Mouse (Mus musculus) MEL (cell line): ENCODE results near the gene Fam178b. TPM values are rescaled to one million over a fixed set of nuclear protein-coding genes. Genes with fewer than 3 reads are reported as not detected.

ENCODE experiments used
- DNase-seq: peaks from one replicate; pipeline ENCODE4 v3.0.0; 2011; ENCODE audit warnings: low read depth, low spot score
- H3K27ac ChIP-seq: 2 replicates; pipeline ENCODE4 v1.5.1; 2012; ENCODE audit warnings: low read depth, mild to moderate bottlenecking, control low read depth, low read length, moderate library complexity; ENCODE audit not compliant: control insufficient read depth
- H3K27me3 ChIP-seq, 2 experiments: fragments of 150-350 bp in 1 of 2; sonication (generic) in 1 of 2; 2 replicates each; pipeline ENCODE4 v1.6.1; 2012; ENCODE audit warnings: low read length in 2 of 2, mild to moderate bottlenecking in 2 of 2, improper control_type of control experiment in 1 of 2, moderate library complexity in 1 of 2; ENCODE audit not compliant: insufficient read depth in 2 of 2, control insufficient read depth in 1 of 2
- H3K36me3 ChIP-seq, 2 experiments: 2 replicates each; pipeline ENCODE4 v1.6.1; 2012 to 2014; ENCODE audit warnings: low read length in 2 of 2, improper control_type of control experiment in 1 of 2, inconsistent platforms in 1 of 2, mild to moderate bottlenecking in 1 of 2; ENCODE audit not compliant: insufficient read depth in 2 of 2, control insufficient read depth in 1 of 2
- H3K4me1 ChIP-seq, 2 experiments: fragments of 150-350 bp in 1 of 2; sonication (generic) in 1 of 2; 2 replicates each; pipeline ENCODE4 v1.6.1; 2012; ENCODE audit warnings: low read length in 2 of 2, improper control_type of control experiment in 1 of 2, mild to moderate bottlenecking in 1 of 2; ENCODE audit not compliant: insufficient read depth in 2 of 2, control insufficient read depth in 1 of 2
- H3K4me3 ChIP-seq, 2 experiments: fragments of 150-350 bp in 1 of 2; sonication (generic) in 1 of 2; 2 replicates each; pipeline ENCODE4 v1.5.1; 2012; ENCODE audit warnings: low read depth in 2 of 2, low read length in 2 of 2, mild to moderate bottlenecking in 2 of 2, moderate library complexity in 2 of 2, control low read depth in 1 of 2, improper control_type of control experiment in 1 of 2; ENCODE audit not compliant: control insufficient read depth in 1 of 2, insufficient read depth in 1 of 2
- H3K79me2 ChIP-seq: 2 replicates; pipeline ENCODE4 v1.6.1; 2012; ENCODE audit warnings: mild to moderate bottlenecking, low read length, moderate library complexity; ENCODE audit not compliant: control insufficient read depth, poor library complexity, insufficient read depth
- H3K9ac ChIP-seq: 2 replicates; pipeline ENCODE4 v1.6.1; 2012; ENCODE audit warnings: low read depth, mild to moderate bottlenecking, control low read depth, low read length, moderate library complexity; ENCODE audit not compliant: control insufficient read depth, poor library complexity, severe bottlenecking
- H3K9me3 ChIP-seq: fragments of 150-350 bp; sonication (generic); replicated peaks from 2 replicates; pipeline ENCODE4 v1.6.1; 2012; ENCODE audit warnings: mild to moderate bottlenecking, low read length, improper control_type of control experiment, moderate library complexity; ENCODE audit not compliant: insufficient read depth
- BHLHE40 ChIP-seq: IDR thresholded peaks from 2 replicates; pipeline ENCODE4 v1.6.1; 2012; ENCODE audit warnings: low read depth, mild to moderate bottlenecking, inconsistent platforms, low read length, improper control_type of control experiment, borderline replicate concordance
- CHD1 ChIP-seq: IDR thresholded peaks from 2 replicates; pipeline ENCODE4 v1.6.1; 2012; ENCODE audit warnings: low read depth, mild to moderate bottlenecking, inconsistent platforms, low read length, improper control_type of control experiment
- E2F4 ChIP-seq: IDR thresholded peaks from 2 replicates; pipeline ENCODE4 v1.6.1; 2011; ENCODE audit warnings: low read depth, low read length, improper control_type of control experiment, borderline replicate concordance
- ETS1 ChIP-seq: IDR thresholded peaks from 2 replicates; pipeline ENCODE4 v1.6.1; 2012; ENCODE audit warnings: low read depth, mild to moderate bottlenecking, inconsistent platforms, low read length, improper control_type of control experiment, moderate library complexity
- GATA1 ChIP-seq: IDR thresholded peaks from 2 replicates; pipeline ENCODE4 v1.6.1; 2011; ENCODE audit warnings: low read depth, low read length, improper control_type of control experiment
- HCFC1 ChIP-seq: IDR thresholded peaks from 2 replicates; pipeline ENCODE4 v1.6.1; 2012; ENCODE audit warnings: low read depth, mild to moderate bottlenecking, inconsistent platforms, low read length, improper control_type of control experiment, moderate library complexity
- JUND ChIP-seq: IDR thresholded peaks from 2 replicates; pipeline ENCODE4 v1.6.1; 2011; ENCODE audit warnings: low read depth, mild to moderate bottlenecking, improper control_type of control experiment, low read length
- KAT2A ChIP-seq: conservative IDR thresholded peaks from 2 replicates; pipeline ENCODE4 v1.6.1; 2012; ENCODE audit warnings: low read depth, low read length, improper control_type of control experiment, inconsistent platforms
- MAX ChIP-seq: IDR thresholded peaks from 2 replicates; pipeline ENCODE4 v1.6.1; 2011; ENCODE audit warnings: low read length, improper control_type of control experiment
- MAZ ChIP-seq: IDR thresholded peaks from 2 replicates; pipeline ENCODE4 v1.6.1; 2012; ENCODE audit warnings: low read depth, mild to moderate bottlenecking, inconsistent platforms, low read length, improper control_type of control experiment
- MYB ChIP-seq: IDR thresholded peaks from 2 replicates; pipeline ENCODE4 v1.6.1; 2011; ENCODE audit warnings: mild to moderate bottlenecking, low read depth, low read length, improper control_type of control experiment
- NELFE ChIP-seq: IDR thresholded peaks from 2 replicates; pipeline ENCODE4 v1.6.1; 2011; ENCODE audit warnings: low read depth, low read length, improper control_type of control experiment
- NRF1 ChIP-seq: IDR thresholded peaks from 2 replicates; pipeline ENCODE4 v1.6.1; 2014; ENCODE audit warnings: low read depth, mild to moderate bottlenecking, inconsistent platforms, low read length, improper control_type of control experiment, moderate library complexity; ENCODE audit not compliant: poor library complexity, insufficient read depth, severe bottlenecking
- POLR2A ChIP-seq, 2 experiments: IDR thresholded peaks; 2 replicates each; pipeline ENCODE4 v1.6.1; 2011 to 2012; ENCODE audit warnings: low read length in 2 of 2, mild to moderate bottlenecking in 2 of 2, control low read depth in 1 of 2, improper control_type of control experiment in 1 of 2, low read depth in 1 of 2, moderate library complexity in 1 of 2; ENCODE audit not compliant: control insufficient read depth in 1 of 2, insufficient read depth in 1 of 2, poor library complexity in 1 of 2
- POLR2AphosphoS2 ChIP-seq: IDR thresholded peaks from 2 replicates; pipeline ENCODE4 v1.6.1; 2011; ENCODE audit warnings: low read length, improper control_type of control experiment
- POLR2AphosphoS5 ChIP-seq: IDR thresholded peaks from 2 replicates; pipeline ENCODE4 v1.6.1; 2012; ENCODE audit warnings: low read depth, borderline replicate concordance, mild to moderate bottlenecking, inconsistent platforms, low read length, moderate library complexity, mixed read lengths
- RAD21 ChIP-seq: IDR thresholded peaks from 2 replicates; pipeline ENCODE4 v1.6.1; 2011; ENCODE audit warnings: mild to moderate bottlenecking, low read depth, low read length, improper control_type of control experiment
- RCOR1 ChIP-seq: IDR thresholded peaks from 2 replicates; pipeline ENCODE4 v1.6.1; 2012; ENCODE audit warnings: low read depth, mild to moderate bottlenecking, inconsistent platforms, low read length, improper control_type of control experiment
- SIN3A ChIP-seq: IDR thresholded peaks from 2 replicates; pipeline ENCODE4 v1.6.1; 2012; ENCODE audit warnings: low read length, improper control_type of control experiment, inconsistent platforms
- SMC3 ChIP-seq: IDR thresholded peaks from 2 replicates; pipeline ENCODE4 v1.6.1; 2011; ENCODE audit warnings: low read depth, low read length, improper control_type of control experiment
- TAL1 ChIP-seq: IDR thresholded peaks from 2 replicates; pipeline ENCODE4 v1.6.1; 2012; ENCODE audit warnings: mild to moderate bottlenecking, inconsistent platforms, low read length, moderate library complexity, mixed read lengths
- TBP ChIP-seq: IDR thresholded peaks from 2 replicates; pipeline ENCODE4 v1.8.0; 2011; ENCODE audit warnings: low read depth, low read length, improper control_type of control experiment
- USF2 ChIP-seq, 2 experiments: IDR thresholded peaks; 2 replicates each; pipeline ENCODE4 v1.6.1; 2011 to 2012; ENCODE audit warnings: improper control_type of control experiment in 2 of 2, low read length in 2 of 2, borderline replicate concordance in 1 of 2, inconsistent platforms in 1 of 2, low read depth in 1 of 2, mild to moderate bottlenecking in 1 of 2; ENCODE audit not compliant: insufficient read depth in 1 of 2
- polyA plus RNA-seq, 2 experiments: library from polyadenylated mRNA; stranded (reverse) in 1 of 2; unstranded in 1 of 2; fragments of >175 nt in 1 of 2; fragments of >200 nt in 1 of 2; gene quantifications; 2 replicates each; pipeline versions ENCODE4 v1.2.1 to v1.2.4; 2012; ENCODE audit warnings: low replicate concordance in 2 of 2, low read depth in 1 of 2; ENCODE audit not compliant: insufficient read length in 2 of 2, insufficient read depth in 1 of 2, missing spikeins in 1 of 2
- total RNA-seq: library from RNA; depleted of rRNA; stranded (reverse); fragments of 300-350 nt; gene quantifications from 2 replicates; pipeline ENCODE4 v1.2.3, GENCODE M21; 2012

Gene Fam178b
- total and polyA plus RNA-seq, 3 experiments = 0.19 to 0.29 TPM; not detected in 1

- Histone ChIP-seq H3K4me3 (no peak overlapping the region), H3K9me3 (no peaks in the 10 kb centered on the region), H3K27ac (no peak overlapping the region), H3K4me1 (peaks cover 8 to 33% of the 10 kb centered on the region in 2 experiments), H3K27me3 (peaks cover 0 to 2% of the 10 kb centered on the region in 2 experiments; a peak in 1 of 4 replicates), H3K79me2 (no peaks in the 10 kb centered on the region), H3K36me3 (peaks cover 0 to 11% of the 10 kb centered on the region in 2 experiments; a peak in 2 of 4 replicates), H3K9ac (no peak overlapping the region)
- no peak for DNase-seq
- TF ChIP-seq MYB (no peak), POLR2AphosphoS2 (no peak)
- TF ChIP-seq, all 39 proteins: peak for 0
These were observed 38.9 kb downstream of the Fam178b start for GRCm38 (mm10) chr1:36643957-36644614.

GRCm38 (mm10) chr1:36635826-36636485, 47.0 kb downstream of the Fam178b start:
- no peaks in the 10 kb centered on the region for H3K79me2 ChIP-seq
- H3K9ac ChIP-seq = no peak overlapping the region
- no peak overlapping the region for H3K4me3 ChIP-seq
- no peak for DNase-seq
- no peak overlapping the region for H3K27ac ChIP-seq
- peaks cover 0 to 6% of the 10 kb centered on the region in 2 experiments; a peak in 2 of 4 replicates for H3K36me3 ChIP-seq
- no peaks in the 10 kb centered on the region for H3K9me3 ChIP-seq
- TF ChIP-seq NRF1 = no peak
- no peak for TF ChIP-seq MAX
- TF ChIP-seq TBP = no peak
- TF ChIP-seq MAZ = no peak
- no peak for TF ChIP-seq USF2 (IDR thresholded peaks at IDR 0.05; ENCODE audit: borderline replicate concordance in 1 of 2, insufficient read depth in 1 of 2, low read depth in 1 of 2, low read length in 2 of 2)
- no peak for TF ChIP-seq POLR2AphosphoS2
- TF ChIP-seq POLR2AphosphoS5 = no peak
- no peak for TF ChIP-seq TAL1
- H3K27me3 ChIP-seq = no peaks in the 10 kb centered on the region
- peaks cover 0 to 10% of the 10 kb centered on the region in 2 experiments; a peak in 2 of 4 replicates for H3K4me1 ChIP-seq

- H3K36me3 ChIP-seq = peaks cover 0 to under 1% of the 10 kb centered on the region in 2 experiments; a peak in 1 of 4 replicates
- H3K4me1 ChIP-seq = peaks cover 0 to under 1% of the 10 kb centered on the region in 2 experiments; a peak in 1 of 4 replicates
- no peaks in the 10 kb centered on the region for H3K27me3 ChIP-seq
- no peaks in the 10 kb centered on the region for H3K79me2 ChIP-seq
- no peak overlapping the region for H3K9ac ChIP-seq
- H3K9me3 ChIP-seq = no peaks in the 10 kb centered on the region
- H3K27ac ChIP-seq = no peak overlapping the region
- no peak overlapping the region for H3K4me3 ChIP-seq
- DNase-seq = peak; percentile 51
- TF ChIP-seq JUND (no peak), ETS1 (no peak), GATA1 (no peak), KAT2A (no peak), POLR2AphosphoS2 (no peak), SMC3 (peak; percentile 71), RCOR1 (no peak), TBP (no peak), E2F4 (no peak), CHD1 (no peak), RAD21 (peak; percentile 49), POLR2AphosphoS5 (no peak), HCFC1 (no peak), BHLHE40 (no peak), TAL1 (no peak), MAX (no peak), NELFE (no peak), SIN3A (no peak), POLR2A (IDR thresholded peaks at IDR 0.05; ENCODE audit: control insufficient read depth in 1 of 2, insufficient read depth in 1 of 2, low read depth in 1 of 2, low read length in 2 of 2, poor library complexity in 1 of 2) (no peak)
These were observed 48.0 kb downstream of the Fam178b start for GRCm38 (mm10) chr1:36634940-36635339.
